Mouse (Mus musculus) stomach, postnatal 0 days (tissue): ENCODE data around the gene Krt8. TPM values are rescaled to one million over a fixed set of nuclear protein-coding genes. Genes with fewer than 3 reads are reported as not detected.

Experiments
- ATAC-seq: fragments of 200-750 bp; cut with Nextera tagmentation; 2 replicates; pipeline ENCODE4 v1.8.0; 2017; ENCODE audit not compliant: low FRiP score, low TSS enrichment
- DNase-seq: peaks from one replicate; pipeline ENCODE4 v3.0.0-alpha.2; 2016; ENCODE audit warnings: low spot score
- H3K27ac ChIP-seq: fragments of 300-500 bp; sonication (generic); replicated peaks from 2 replicates; pipeline ENCODE4 v1.5.1; 2014; ENCODE audit warnings: mild to moderate bottlenecking, control low read depth
- H3K27me3 ChIP-seq: fragments of 300-500 bp; sonication (generic); 2 replicates; pipeline ENCODE4 v1.6.1; 2014; ENCODE audit warnings: low read length; ENCODE audit not compliant: control insufficient read depth, insufficient read depth
- H3K36me3 ChIP-seq: fragments of 300-500 bp; sonication (generic); 2 replicates; pipeline ENCODE4 v1.6.1; 2014; ENCODE audit warnings: low read length, mixed read lengths; ENCODE audit not compliant: control insufficient read depth, insufficient read depth
- H3K4me1 ChIP-seq: fragments of 300-500 bp; sonication (generic); replicated peaks from 2 replicates; pipeline ENCODE4 v1.6.1; 2014; ENCODE audit warnings: antibody characterized with exemption; ENCODE audit not compliant: control insufficient read depth, insufficient read depth
- H3K4me2 ChIP-seq: fragments of 300-500 bp; sonication (generic); replicated peaks from 2 replicates; pipeline ENCODE4 v1.6.1; 2014; ENCODE audit warnings: low read depth, mild to moderate bottlenecking, control low read depth, moderate library complexity
- H3K4me3 ChIP-seq: fragments of 300-500 bp; sonication (generic); 2 replicates; pipeline ENCODE4 v1.5.1; 2014; ENCODE audit warnings: low read depth, low read length, control low read depth
- H3K9ac ChIP-seq: fragments of 300-500 bp; sonication (generic); 2 replicates; pipeline ENCODE4 v1.6.1; 2014; ENCODE audit warnings: mild to moderate bottlenecking, low read length, control low read depth, mixed read lengths
- H3K9me3 ChIP-seq: fragments of 300-500 bp; sonication (generic); 2 replicates; pipeline ENCODE4 v1.6.1; 2016; ENCODE audit warnings: low read length; ENCODE audit not compliant: control insufficient read depth
- CTCF ChIP-seq: IDR thresholded peaks from 2 replicates; pipeline ENCODE4 v1.5.1; 2016; ENCODE audit warnings: antibody characterized with exemption, low read depth, mild to moderate bottlenecking, moderate library complexity
- EP300 ChIP-seq: optimal IDR thresholded peaks from 2 replicates; pipeline ENCODE3; 2016; ENCODE audit warnings: antibody characterized with exemption
- WGBS: fragments of 180-500 bp; shearing (Covaris S2); extraction: QIAGEN DNeasy Blood & Tissue Kit; methylation state at CpG from one replicate; pipeline ENCODE4 v1.1.7; 2014; 5-methylcytosine and 5-hydroxymethylcytosine counted together
- polyA plus RNA-seq: library from polyadenylated mRNA; unstranded; fragments of >200 nt; fragmentation: Nextera tagmentation; extraction: Ambion mirVana; gene quantifications from 2 replicates; pipeline ENCODE4 v1.2.1, GENCODE M21; 2015

Krt8 gene
- polyA plus RNA-seq, 1 experiment from 2014 or later, result 1,902 TPM

DNA sequence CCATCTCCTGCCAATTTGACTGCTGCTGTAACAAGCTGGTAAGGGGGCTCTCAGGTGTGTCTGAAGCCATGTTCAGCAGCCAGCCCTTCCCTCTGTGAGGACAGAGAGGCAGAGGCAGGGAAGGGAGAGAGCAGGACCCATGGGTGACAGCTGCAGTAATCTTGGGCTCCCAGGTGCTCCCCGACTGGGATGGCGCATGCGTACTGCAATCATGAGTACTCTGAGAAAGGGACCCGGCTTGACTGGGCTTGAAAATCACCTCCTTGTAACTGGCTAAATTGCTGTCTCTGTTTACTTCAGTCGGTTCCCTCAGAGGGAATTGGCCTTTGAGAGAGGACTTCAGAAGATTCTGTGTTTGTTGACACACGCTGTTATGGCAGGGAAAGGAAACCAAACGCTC lies 37.7 kb upstream of the Krt8 start:
- H3K4me2 ChIP-seq, result 0 out of 2 replicates have a peak overlapping the region, but pooled peaks have one; percentile 5
- no peak overlapping the region for H3K27ac ChIP-seq
- H3K9ac ChIP-seq, result no peak overlapping the region
- no peak for DNase-seq
- no peak for TF ChIP-seq CTCF
- no peak for TF ChIP-seq EP300
- no peaks in the 10 kb centered on the region for H3K27me3 ChIP-seq
- 27% methylated on average over 7 of the region's 7 CpGs for WGBS
- H3K4me3 ChIP-seq, result no peak overlapping the region
- no peaks in the 10 kb centered on the region for H3K4me1 ChIP-seq
- H3K36me3 ChIP-seq, result no peaks in the 10 kb centered on the region
- no peak for ATAC-seq
- H3K9me3 ChIP-seq, result no peaks in the 10 kb centered on the region

GRCm38 (mm10) chr15:102040277-102040676 lies 36.0 kb upstream of the Krt8 start:
- 0 out of 2 replicates have a peak overlapping the region, but pooled peaks have one; percentile 18 for H3K27ac ChIP-seq
- H3K4me3 ChIP-seq, result no peak overlapping the region
- ATAC-seq, result peak; percentile 69

DNA sequence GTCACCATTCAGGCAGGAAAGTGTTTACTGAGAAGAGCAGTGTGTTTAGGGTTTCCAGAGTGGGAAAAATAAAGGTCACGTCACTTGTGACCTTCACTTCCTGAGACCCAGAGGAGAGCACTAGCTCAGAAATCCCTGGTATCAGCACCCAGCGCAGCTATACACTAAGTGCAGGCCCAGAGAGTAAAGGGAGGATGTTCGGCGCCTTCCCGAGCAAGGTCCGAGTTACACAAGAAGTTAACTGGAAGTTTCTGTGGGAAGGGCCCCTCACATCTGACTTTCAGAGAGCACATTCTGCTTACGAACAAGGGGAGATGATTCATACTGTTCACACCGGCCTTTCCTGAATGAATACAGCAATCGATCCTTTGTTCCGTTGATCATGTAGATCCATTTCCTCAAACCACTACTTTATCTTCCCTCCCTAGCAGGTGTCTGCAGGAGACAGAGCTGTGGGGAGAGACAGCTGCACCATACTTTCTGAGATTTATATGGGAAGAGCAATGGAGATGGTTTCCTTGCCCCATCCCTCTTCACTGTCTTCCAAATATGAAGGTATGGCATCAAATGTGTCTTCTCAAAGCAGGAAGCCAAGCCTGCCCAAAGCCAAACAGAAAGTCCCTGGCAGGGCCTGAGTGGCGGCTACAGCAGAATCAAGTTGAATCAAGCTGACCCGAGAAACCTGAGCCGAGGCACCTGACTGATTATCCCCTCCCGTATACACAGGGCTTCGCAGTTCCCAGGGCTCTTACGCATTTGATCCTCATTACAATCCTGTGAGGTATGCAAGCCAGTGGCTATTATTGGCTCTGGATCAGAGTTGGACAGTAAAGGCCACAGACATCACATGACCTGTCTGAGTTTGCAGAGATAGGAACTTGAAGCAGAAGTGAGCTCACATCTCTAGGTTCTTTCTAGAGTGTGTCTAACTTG lies 30.1 kb upstream of the Krt8 start:
- Histone ChIP-seq H3K9me3 (no peaks in the 10 kb centered on the region), H3K4me1 (no peaks in the 10 kb centered on the region), H3K4me3 (no peak overlapping the region), H3K9ac (no peak overlapping the region), H3K27me3 (no peaks in the 10 kb centered on the region), H3K4me2 (no peak overlapping the region), H3K36me3 (no peaks in the 10 kb centered on the region), H3K27ac (no peak overlapping the region)
- DNase-seq (no peak), ATAC-seq (peak; percentile 44)
- no peak for TF ChIP-seq EP300
- TF ChIP-seq CTCF, result no peak
- WGBS, result 50% methylated on average over 16 of the region's 16 CpGs

More at GRCm38 (mm10) chr15:102040277-102040676, 36.0 kb upstream of the Krt8 start:
- H3K27me3 ChIP-seq, result no peaks in the 10 kb centered on the region
- no peak overlapping the region for H3K4me2 ChIP-seq
- no peaks in the 10 kb centered on the region for H3K36me3 ChIP-seq
- DNase-seq, result no peak
- no peaks in the 10 kb centered on the region for H3K9me3 ChIP-seq
- no peak overlapping the region for H3K9ac ChIP-seq
- 53% methylated on average over 4 of the region's 4 CpGs for WGBS
- no peaks in the 10 kb centered on the region for H3K4me1 ChIP-seq
- no peak for TF ChIP-seq EP300
- no peak for TF ChIP-seq CTCF

DNA sequence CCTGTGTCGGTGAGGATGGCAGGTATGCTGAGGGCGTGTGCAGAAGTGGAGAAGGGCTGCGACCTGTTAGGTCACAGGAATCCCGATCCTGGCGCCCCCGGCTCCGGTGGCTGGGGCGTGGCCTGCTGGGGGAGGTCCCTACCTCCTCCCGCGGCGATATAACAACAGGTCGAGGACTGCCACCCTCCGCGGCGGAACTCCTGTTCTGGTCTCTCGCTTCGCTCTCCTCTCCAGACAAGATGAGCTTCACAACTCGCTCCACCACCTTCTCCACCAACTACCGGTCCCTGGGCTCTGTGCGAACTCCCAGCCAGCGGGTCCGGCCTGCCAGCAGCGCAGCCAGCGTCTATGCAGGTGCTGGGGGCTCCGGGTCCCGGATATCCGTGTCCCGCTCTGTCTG lies 23.8 kb upstream of the Krt8 start, which contains the start of gene Krt18:
Krt18 (plus strand) TSS at position 141 of the 400 bp plus-strand sequence.
- Histone ChIP-seq H3K36me3 (no peaks in the 10 kb centered on the region), H3K4me3 (peak within 1 kb of the TSS; percentile 47), H3K27ac (peak within 1 kb of the TSS; percentile 93), H3K4me2 (peak within 1 kb of the TSS; percentile 48), H3K9me3 (no peaks in the 10 kb centered on the region), H3K9ac (peak within 1 kb of the TSS; percentile 78), H3K27me3 (no peaks in the 10 kb centered on the region), H3K4me1 (peaks cover 7% of the 10 kb centered on the region)
- TF ChIP-seq CTCF, result no peak
- TF ChIP-seq EP300, result no peak
- peak; percentile 89 for DNase-seq
- peak; percentile 54 for ATAC-seq
- under 1% methylated on average over 28 of the region's 28 CpGs for WGBS

DNA sequence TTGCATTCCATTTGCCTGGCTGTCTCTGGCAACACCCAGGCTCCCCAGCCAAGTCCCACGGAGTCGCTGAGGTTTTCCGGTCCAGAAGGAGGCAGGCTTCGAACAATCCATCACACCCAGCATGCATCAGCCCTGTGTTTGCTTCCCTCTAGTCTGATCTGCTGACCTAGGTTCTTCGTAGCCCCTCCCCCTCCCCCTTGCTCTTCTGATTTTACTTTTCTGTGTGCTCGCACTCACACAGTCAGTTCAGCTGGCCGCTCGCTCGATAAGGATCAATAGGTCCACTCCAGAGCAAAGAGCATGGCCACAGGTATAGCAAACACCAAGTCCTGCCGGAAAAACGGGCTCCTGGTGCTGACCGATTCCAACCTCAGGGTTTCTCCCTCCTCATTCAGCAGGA lies 22.1 kb upstream of the Krt8 start:
- Histone ChIP-seq H3K4me2 (peak overlapping the region; percentile 32; the same call in 1 of the 2 replicates), H3K9ac (no peak overlapping the region), H3K9me3 (no peaks in the 10 kb centered on the region), H3K27me3 (no peaks in the 10 kb centered on the region), H3K4me1 (peaks cover 7% of the 10 kb centered on the region), H3K36me3 (no peaks in the 10 kb centered on the region), H3K4me3 (no peak overlapping the region), H3K27ac (peak overlapping the region; percentile 31)
- WGBS, result 25% methylated on average over 12 of the region's 12 CpGs
- ATAC-seq (peak; percentile 11), DNase-seq (peak; percentile 69)
- TF ChIP-seq CTCF (no peak; the same call in 1 of the 2 replicates), EP300 (no peak)
